16 mouse cellular contexts compared by ENCODE assay signal in genomic region chr17:25414209-25414608, GRCm38 (mm10). TPM values are rescaled to one million over a fixed set of nuclear protein-coding genes. Genes with fewer than 3 reads are reported as not detected.
DNase-seq lines count a peak whose midpoint lies in the region; ATAC-seq and TF ChIP-seq lines count a peak whose summit lies in the region.
"Had no signal": no experiment of that assay in that cellular context is flagged by ENCODE, and none has a peak within 500 bp of the region (broad histone marks: within the 10 kb centered on the region; RNA-seq: fewer than 3 reads in every experiment).

No protein-coding gene starts in this region.

- ATAC-seq in hindbrain, embryonic 14.5 days (ENCODE audit: low FRiP score): no peak
- no peak for ATAC-seq in limb, embryonic 13.5 days (ENCODE audit: low FRiP score, low read depth)

- H3K9ac ChIP-seq in hindbrain, embryonic 14.5 days: no peak overlapping the region
- no peak overlapping the region for H3K9ac ChIP-seq in heart, adult 2 months (ENCODE audit: low read depth, low read length)
- H3K9ac ChIP-seq in limb, embryonic 13.5 days: peak overlapping the region; percentile 19; the same call in 1 of the 2 replicates
- H3K9ac ChIP-seq: hindbrain, embryonic 12.5 days had no signal

- H3K9me3 ChIP-seq in hindbrain, embryonic 10.5 days: no peaks in the 10 kb centered on the region
- H3K9me3 ChIP-seq in hindbrain, embryonic 14.5 days (ENCODE audit: control insufficient read depth, low read length): no peaks in the 10 kb centered on the region
- no peaks in the 10 kb centered on the region for H3K9me3 ChIP-seq in limb, embryonic 13.5 days
- H3K9me3 ChIP-seq: hindbrain, embryonic 12.5 days had no signal

- no peak for TF ChIP-seq POLR2A in heart, adult 2 months (IDR thresholded peaks at IDR 0.05; ENCODE audit: insufficient read depth, low read depth, low read length)

- H3K79me2 ChIP-seq in heart, adult 2 months (replicated peaks; ENCODE audit: control insufficient read depth, insufficient read depth, low read length): no peaks in the 10 kb centered on the region

- WGBS in hindbrain, embryonic 10.5 days: 72% methylated on average over 4 of the region's 4 CpGs
- WGBS in hindbrain, embryonic 14.5 days: 73% methylated on average over 4 of the region's 4 CpGs
- WGBS in heart, adult 2 months: 39% methylated on average over 4 of the region's 4 CpGs
- 70% methylated on average over 4 of the region's 4 CpGs for WGBS in limb, embryonic 13.5 days

- H3K4me2 ChIP-seq in hindbrain, embryonic 14.5 days (replicated peaks): no peak overlapping the region
- H3K4me2 ChIP-seq in limb, embryonic 13.5 days (replicated peaks): no peak overlapping the region
- H3K4me2 ChIP-seq: hindbrain, embryonic 12.5 days had no signal

- H3K4me1 ChIP-seq in hindbrain, embryonic 10.5 days (replicated peaks): peaks cover 79% of the 10 kb centered on the region
- H3K4me1 ChIP-seq in hindbrain, embryonic 14.5 days (replicated peaks; ENCODE audit: control insufficient read depth, insufficient read depth, low read length): peaks cover 71% of the 10 kb centered on the region
- peaks cover 3% of the 10 kb centered on the region; the same call in 1 of the 2 replicates for H3K4me1 ChIP-seq in heart, adult 2 months (ENCODE audit: control insufficient read depth, insufficient read depth, low read length)
- H3K4me1 ChIP-seq in limb, embryonic 13.5 days: peaks cover 86% of the 10 kb centered on the region

- H3K27me3 ChIP-seq in hindbrain, embryonic 10.5 days (ENCODE audit: insufficient read depth, poor library complexity, severe bottlenecking): no peaks in the 10 kb centered on the region
- H3K27me3 ChIP-seq in hindbrain, embryonic 14.5 days (ENCODE audit: control insufficient read depth, insufficient read depth, low read length): no peaks in the 10 kb centered on the region
- H3K27me3 ChIP-seq in heart, adult 2 months (ENCODE audit: control insufficient read depth, insufficient read depth, low read length): no peaks in the 10 kb centered on the region
- H3K27me3 ChIP-seq in limb, embryonic 13.5 days: no peaks in the 10 kb centered on the region
- H3K27me3 ChIP-seq: hindbrain, embryonic 12.5 days had no signal

- no peak for TF ChIP-seq CTCF in heart, adult 2 months (IDR thresholded peaks at IDR 0.05)

- no peak overlapping the region for H3K4me3 ChIP-seq in hindbrain, embryonic 10.5 days
- H3K4me3 ChIP-seq in hindbrain, embryonic 14.5 days (replicated peaks; ENCODE audit: low read length): no peak overlapping the region
- H3K4me3 ChIP-seq in heart, adult 2 months: no peak overlapping the region
- no peak overlapping the region for H3K4me3 ChIP-seq in limb, embryonic 13.5 days
- H3K4me3 ChIP-seq: hindbrain, embryonic 12.5 days had no signal

- H3K36me3 ChIP-seq in hindbrain, embryonic 10.5 days: no peaks in the 10 kb centered on the region
- H3K36me3 ChIP-seq in hindbrain, embryonic 14.5 days (replicated peaks; ENCODE audit: control insufficient read depth, insufficient read depth): no peaks in the 10 kb centered on the region
- no peaks in the 10 kb centered on the region for H3K36me3 ChIP-seq in heart, adult 2 months (ENCODE audit: control insufficient read depth, insufficient read depth, low read length)
- no peaks in the 10 kb centered on the region for H3K36me3 ChIP-seq in limb, embryonic 13.5 days
- H3K36me3 ChIP-seq: hindbrain, embryonic 12.5 days had no signal

- no peak for DNase-seq in hindbrain, embryonic 10.5 days (ENCODE audit: low spot score)
- no peak for DNase-seq in hindbrain, embryonic 14.5 days (ENCODE audit: low spot score)
- peak; percentile 50 to 67 for DNase-seq in heart, adult 2 months
- peak; percentile 75 for DNase-seq in heart, postnatal 4 days
- DNase-seq in right cerebral cortex, postnatal 10 days (ENCODE audit: low spot score in 2 of 2): no peak
- no peak for DNase-seq in cerebellum, adult 9-11 months
- DNase-seq in embryo, embryonic 10 days (ENCODE audit: low spot score): no peak
- DNase-seq: adrenal gland, adult 8-10 months; cerebellum, adult 18-20 months; thymus, adult 2 months had no signal

- peak overlapping the region; percentile 87; the same call in 1 of the 2 replicates for H3K27ac ChIP-seq in hindbrain, embryonic 10.5 days
- no peak overlapping the region for H3K27ac ChIP-seq in hindbrain, embryonic 14.5 days
- H3K27ac ChIP-seq in heart, adult 2 months: no peak overlapping the region; the same call in 1 of the 2 replicates
- H3K27ac ChIP-seq in limb, embryonic 13.5 days: peak overlapping the region; percentile 22; the same call in 1 of the 2 replicates

- intact Hi-C loops in heart, adult 2 months (cut with DNase I): no loop called here

- 0 out of 2 replicates have a peak, but pooled peaks have one; percentile 50 for TF ChIP-seq EP300 in heart, adult 2 months (IDR thresholded peaks at IDR 0.05; ENCODE audit: insufficient read depth, low read depth, low read length)

RNA-seq across cellular contexts. Expression of gene Cacna1h, which starts 19.4 kb away (rescaled TPM):
- polyA plus RNA-seq in hindbrain, embryonic 10.5 days (2016; fragmentation: Nextera tagmentation; extraction: Ambion mirVana): 3.9 and 6.8 TPM in 2 replicates
- polyA plus RNA-seq in hindbrain, embryonic 14.5 days (2014; fragmentation: Nextera tagmentation; extraction: Ambion mirVana): 10.6 and 14.1 TPM in 2 replicates
- total RNA-seq in heart, adult 2 months (2021): 1 to 10 TPM; 4.5 to 5.5 TPM
- 20.4 and 23.2 TPM in 2 replicates for polyA plus RNA-seq in heart, adult 2 months (2012; rRNA removed)
- total RNA-seq in heart, postnatal 4 days (2021): 10 to 100 TPM; 14.5 to 19.1 TPM
- 5.2 and 7.5 TPM in 2 replicates for polyA plus RNA-seq in limb, embryonic 13.5 days (2015; fragmentation: Nextera tagmentation; extraction: Ambion mirVana)
- polyA plus RNA-seq: C2C12 had no signal

RNA-seq across cellular contexts. Expression of gene Tekt4, which starts 40.2 kb away (rescaled TPM):
- polyA plus RNA-seq in hindbrain, embryonic 10.5 days (2016; fragmentation: Nextera tagmentation; extraction: Ambion mirVana): 1.2 and 2.8 TPM in 2 replicates
- 1.2 and 2.4 TPM in 2 replicates for polyA plus RNA-seq in hindbrain, embryonic 14.5 days (2014; fragmentation: Nextera tagmentation; extraction: Ambion mirVana)
- total RNA-seq in heart, adult 2 months (2021): not detected
- polyA plus RNA-seq in heart, adult 2 months (2012; rRNA removed): 0.61 and 1.2 TPM in 2 replicates
- total RNA-seq in heart, postnatal 4 days (2021): under 1 TPM in 1 of 2 experiments, not detected in 1; 0.26 TPM
- not detected in 2 replicates for polyA plus RNA-seq in limb, embryonic 13.5 days (2015; fragmentation: Nextera tagmentation; extraction: Ambion mirVana)
- total RNA-seq: monocyte, adult 5-6 weeks had no signal
- polyA plus RNA-seq: C2C12 had no signal

RNA-seq across cellular contexts. Expression of gene Tpsg1, which starts 45.1 kb away (rescaled TPM):
- polyA plus RNA-seq in hindbrain, embryonic 10.5 days (2016; fragmentation: Nextera tagmentation; extraction: Ambion mirVana): 0.50 TPM in 1 of 2 replicates, not detected in the other
- 1.2 TPM in 1 of 2 replicates, not detected in the other for polyA plus RNA-seq in hindbrain, embryonic 14.5 days (2014; fragmentation: Nextera tagmentation; extraction: Ambion mirVana)
- not detected for total RNA-seq in heart, adult 2 months (2021)
- 0.47 and 0.61 TPM in 2 replicates for polyA plus RNA-seq in heart, adult 2 months (2012; rRNA removed)
- total RNA-seq in heart, postnatal 4 days (2021): under 1 TPM in 1 of 2 experiments, not detected in 1; 0.24 TPM
- 1.8 and 3.3 TPM in 2 replicates for polyA plus RNA-seq in limb, embryonic 13.5 days (2015; fragmentation: Nextera tagmentation; extraction: Ambion mirVana)
- total RNA-seq: adrenal gland, adult 8-10 months; layer of hippocampus, adult 18-20 months; left cerebral cortex, postnatal 25 days; monocyte, adult 5-6 weeks had no signal
- polyA plus RNA-seq: C2C12; hindbrain, embryonic 12.5 days had no signal

RNA-seq across cellular contexts. Expression of gene Tpsb2, which starts 48.1 kb away (rescaled TPM):
- polyA plus RNA-seq in hindbrain, embryonic 10.5 days (2016; fragmentation: Nextera tagmentation; extraction: Ambion mirVana): not detected in 2 replicates
- polyA plus RNA-seq in hindbrain, embryonic 14.5 days (2014; fragmentation: Nextera tagmentation; extraction: Ambion mirVana): 0.36 TPM in 1 of 2 replicates, not detected in the other
- 1 to 10 TPM; 1.4 to 2.5 TPM for total RNA-seq in heart, adult 2 months (2021)
- polyA plus RNA-seq in heart, adult 2 months (2012; rRNA removed): 6.3 and 8.2 TPM in 2 replicates
- 10 to 100 TPM; 11.1 to 15.7 TPM for total RNA-seq in heart, postnatal 4 days (2021)
- polyA plus RNA-seq in limb, embryonic 13.5 days (2015; fragmentation: Nextera tagmentation; extraction: Ambion mirVana): 1.1 and 2.1 TPM in 2 replicates
- total RNA-seq: left cerebral cortex, postnatal 25 days; monocyte, adult 5-6 weeks had no signal
- polyA plus RNA-seq: C2C12; hindbrain, embryonic 12.5 days had no signal

Comparison
In these comparisons a context has a peak if more than half of its experiments do, and no peak if none do; other contexts are left out.
1. H3K27ac ChIP-seq: peak in hindbrain, embryonic 10.5 days (single experiment) and limb, embryonic 13.5 days (single experiment); none in hindbrain, embryonic 14.5 days (single experiment) and heart, adult 2 months (single experiment).
2. DNase-seq: peak in heart, adult 2 months (2 of 2) and heart, postnatal 4 days (single experiment); none in hindbrain, embryonic 10.5 days (single experiment), hindbrain, embryonic 14.5 days (single experiment), right cerebral cortex, postnatal 10 days (0 of 2), cerebellum, adult 9-11 months (single experiment) and embryo, embryonic 10 days (single experiment).